Mouse (Mus musculus): ENCODE data around the gene Gys1.

- TF ChIP-seq CTCF (IDR thresholded peaks at IDR 0.05; ENCODE audit: borderline replicate concordance, control insufficient read depth, extremely low read depth, insufficient read depth, low read length, poor library complexity) (peak; percentile 90), POLR2A (IDR thresholded peaks at IDR 0.05; ENCODE audit: control insufficient read depth, extremely low read depth, insufficient read depth, low read length, poor library complexity) (no peak)
Observed at GRCm38 (mm10) chr7:45451344-45451982, 16.8 kb downstream of the Gys1 start.
